Mouse (Mus musculus) MEL (cell line): ENCODE data around the gene Efcab5. TPM values are rescaled to one million over a fixed set of nuclear protein-coding genes. Genes with fewer than 3 reads are reported as not detected.

Experiments
- DNase-seq: peaks from one replicate; pipeline ENCODE4 v3.0.0; 2011; ENCODE audit warnings: low read depth, low spot score
- H3K27ac ChIP-seq: 2 replicates; pipeline ENCODE4 v1.5.1; 2012; ENCODE audit warnings: low read depth, mild to moderate bottlenecking, control low read depth, low read length, moderate library complexity; ENCODE audit not compliant: control insufficient read depth
- H3K27me3 ChIP-seq, 2 experiments: fragments of 150-350 bp in 1 of 2; sonication (generic) in 1 of 2; 2 replicates each; pipeline ENCODE4 v1.6.1; 2012; ENCODE audit warnings: low read length in 2 of 2, mild to moderate bottlenecking in 2 of 2, improper control_type of control experiment in 1 of 2, moderate library complexity in 1 of 2; ENCODE audit not compliant: insufficient read depth in 2 of 2, control insufficient read depth in 1 of 2
- H3K36me3 ChIP-seq, 2 experiments: 2 replicates each; pipeline ENCODE4 v1.6.1; 2012 to 2014; ENCODE audit warnings: low read length in 2 of 2, improper control_type of control experiment in 1 of 2, inconsistent platforms in 1 of 2, mild to moderate bottlenecking in 1 of 2; ENCODE audit not compliant: insufficient read depth in 2 of 2, control insufficient read depth in 1 of 2
- H3K4me1 ChIP-seq, 2 experiments: fragments of 150-350 bp in 1 of 2; sonication (generic) in 1 of 2; 2 replicates each; pipeline ENCODE4 v1.6.1; 2012; ENCODE audit warnings: low read length in 2 of 2, improper control_type of control experiment in 1 of 2, mild to moderate bottlenecking in 1 of 2; ENCODE audit not compliant: insufficient read depth in 2 of 2, control insufficient read depth in 1 of 2
- H3K4me3 ChIP-seq, 2 experiments: fragments of 150-350 bp in 1 of 2; sonication (generic) in 1 of 2; 2 replicates each; pipeline ENCODE4 v1.5.1; 2012; ENCODE audit warnings: low read depth in 2 of 2, low read length in 2 of 2, mild to moderate bottlenecking in 2 of 2, moderate library complexity in 2 of 2, control low read depth in 1 of 2, improper control_type of control experiment in 1 of 2; ENCODE audit not compliant: control insufficient read depth in 1 of 2, insufficient read depth in 1 of 2
- H3K79me2 ChIP-seq: 2 replicates; pipeline ENCODE4 v1.6.1; 2012; ENCODE audit warnings: mild to moderate bottlenecking, low read length, moderate library complexity; ENCODE audit not compliant: control insufficient read depth, poor library complexity, insufficient read depth
- H3K9ac ChIP-seq: 2 replicates; pipeline ENCODE4 v1.6.1; 2012; ENCODE audit warnings: low read depth, mild to moderate bottlenecking, control low read depth, low read length, moderate library complexity; ENCODE audit not compliant: control insufficient read depth, poor library complexity, severe bottlenecking
- H3K9me3 ChIP-seq: fragments of 150-350 bp; sonication (generic); replicated peaks from 2 replicates; pipeline ENCODE4 v1.6.1; 2012; ENCODE audit warnings: mild to moderate bottlenecking, low read length, improper control_type of control experiment, moderate library complexity; ENCODE audit not compliant: insufficient read depth
- CHD2 ChIP-seq: IDR thresholded peaks from 2 replicates; pipeline ENCODE4 v1.6.1; 2011; ENCODE audit warnings: low read length, improper control_type of control experiment
- CTCF ChIP-seq, 3 experiments: IDR thresholded peaks in 2 of 3; conservative IDR thresholded peaks in 1 of 3; 2 replicates each; pipeline ENCODE4 v1.5.1; 2011 to 2012; ENCODE audit warnings: low read length in 3 of 3, low read depth in 2 of 3, mild to moderate bottlenecking in 2 of 3, improper control_type of control experiment in 1 of 3, inconsistent platforms in 1 of 3, mixed read lengths in 1 of 3, moderate library complexity in 1 of 3; ENCODE audit not compliant: control insufficient read depth in 1 of 3, insufficient read depth in 1 of 3, poor library complexity in 1 of 3, severe bottlenecking in 1 of 3
- ELF1 ChIP-seq: IDR thresholded peaks from 2 replicates; pipeline ENCODE4 v1.6.1; 2014; ENCODE audit warnings: low read depth, mild to moderate bottlenecking, inconsistent platforms, low read length, improper control_type of control experiment, moderate library complexity
- EP300 ChIP-seq, 2 experiments: IDR thresholded peaks; 2 replicates each; pipeline ENCODE4 v1.6.1; 2011; ENCODE audit warnings: improper control_type of control experiment in 2 of 2, low read length in 2 of 2, low read depth in 1 of 2, mild to moderate bottlenecking in 1 of 2
- ETS1 ChIP-seq: IDR thresholded peaks from 2 replicates; pipeline ENCODE4 v1.6.1; 2012; ENCODE audit warnings: low read depth, mild to moderate bottlenecking, inconsistent platforms, low read length, improper control_type of control experiment, moderate library complexity
- GATA1 ChIP-seq: IDR thresholded peaks from 2 replicates; pipeline ENCODE4 v1.6.1; 2011; ENCODE audit warnings: low read depth, low read length, improper control_type of control experiment
- HCFC1 ChIP-seq: IDR thresholded peaks from 2 replicates; pipeline ENCODE4 v1.6.1; 2012; ENCODE audit warnings: low read depth, mild to moderate bottlenecking, inconsistent platforms, low read length, improper control_type of control experiment, moderate library complexity
- MAFK ChIP-seq: IDR thresholded peaks from 2 replicates; pipeline ENCODE4 v1.6.1; 2011; ENCODE audit warnings: low read depth, mild to moderate bottlenecking, low read length, improper control_type of control experiment, borderline replicate concordance
- MAX ChIP-seq: IDR thresholded peaks from 2 replicates; pipeline ENCODE4 v1.6.1; 2011; ENCODE audit warnings: low read length, improper control_type of control experiment
- MAZ ChIP-seq: IDR thresholded peaks from 2 replicates; pipeline ENCODE4 v1.6.1; 2012; ENCODE audit warnings: low read depth, mild to moderate bottlenecking, inconsistent platforms, low read length, improper control_type of control experiment
- MXI1 ChIP-seq: IDR thresholded peaks from 2 replicates; pipeline ENCODE4 v1.6.1; 2011; ENCODE audit warnings: mild to moderate bottlenecking, low read depth, low read length, improper control_type of control experiment
- MYC ChIP-seq: IDR thresholded peaks from 2 replicates; pipeline ENCODE4 v1.6.1; 2011; ENCODE audit warnings: low read depth, mild to moderate bottlenecking, low read length, improper control_type of control experiment, moderate library complexity
- NRF1 ChIP-seq: IDR thresholded peaks from 2 replicates; pipeline ENCODE4 v1.6.1; 2014; ENCODE audit warnings: low read depth, mild to moderate bottlenecking, inconsistent platforms, low read length, improper control_type of control experiment, moderate library complexity; ENCODE audit not compliant: poor library complexity, insufficient read depth, severe bottlenecking
- POLR2A ChIP-seq, 2 experiments: IDR thresholded peaks; 2 replicates each; pipeline ENCODE4 v1.6.1; 2011 to 2012; ENCODE audit warnings: low read length in 2 of 2, mild to moderate bottlenecking in 2 of 2, control low read depth in 1 of 2, improper control_type of control experiment in 1 of 2, low read depth in 1 of 2, moderate library complexity in 1 of 2; ENCODE audit not compliant: control insufficient read depth in 1 of 2, insufficient read depth in 1 of 2, poor library complexity in 1 of 2
- POLR2AphosphoS2 ChIP-seq: IDR thresholded peaks from 2 replicates; pipeline ENCODE4 v1.6.1; 2011; ENCODE audit warnings: low read length, improper control_type of control experiment
- POLR2AphosphoS5 ChIP-seq: IDR thresholded peaks from 2 replicates; pipeline ENCODE4 v1.6.1; 2012; ENCODE audit warnings: low read depth, borderline replicate concordance, mild to moderate bottlenecking, inconsistent platforms, low read length, moderate library complexity, mixed read lengths
- RAD21 ChIP-seq: IDR thresholded peaks from 2 replicates; pipeline ENCODE4 v1.6.1; 2011; ENCODE audit warnings: mild to moderate bottlenecking, low read depth, low read length, improper control_type of control experiment
- RCOR1 ChIP-seq: IDR thresholded peaks from 2 replicates; pipeline ENCODE4 v1.6.1; 2012; ENCODE audit warnings: low read depth, mild to moderate bottlenecking, inconsistent platforms, low read length, improper control_type of control experiment
- SIN3A ChIP-seq: IDR thresholded peaks from 2 replicates; pipeline ENCODE4 v1.6.1; 2012; ENCODE audit warnings: low read length, improper control_type of control experiment, inconsistent platforms
- TAL1 ChIP-seq: IDR thresholded peaks from 2 replicates; pipeline ENCODE4 v1.6.1; 2012; ENCODE audit warnings: mild to moderate bottlenecking, inconsistent platforms, low read length, moderate library complexity, mixed read lengths
- TBP ChIP-seq: IDR thresholded peaks from 2 replicates; pipeline ENCODE4 v1.8.0; 2011; ENCODE audit warnings: low read depth, low read length, improper control_type of control experiment
- TCF12 ChIP-seq: IDR thresholded peaks from 2 replicates; pipeline ENCODE4 v1.6.1; 2014; ENCODE audit warnings: low read depth, mild to moderate bottlenecking, inconsistent platforms, low read length, improper control_type of control experiment, moderate library complexity
- USF1 ChIP-seq: IDR thresholded peaks from 2 replicates; pipeline ENCODE4 v1.6.1; 2014; ENCODE audit warnings: low read depth, mild to moderate bottlenecking, inconsistent platforms, low read length, improper control_type of control experiment, moderate library complexity
- USF2 ChIP-seq, 2 experiments: IDR thresholded peaks; 2 replicates each; pipeline ENCODE4 v1.6.1; 2011 to 2012; ENCODE audit warnings: improper control_type of control experiment in 2 of 2, low read length in 2 of 2, borderline replicate concordance in 1 of 2, inconsistent platforms in 1 of 2, low read depth in 1 of 2, mild to moderate bottlenecking in 1 of 2; ENCODE audit not compliant: insufficient read depth in 1 of 2
- ZMIZ1 ChIP-seq: IDR thresholded peaks from 2 replicates; pipeline ENCODE4 v1.6.1; 2012; ENCODE audit warnings: low read depth, mild to moderate bottlenecking, inconsistent platforms, low read length, improper control_type of control experiment, moderate library complexity
- ZNF384 ChIP-seq: IDR thresholded peaks from 2 replicates; pipeline ENCODE4 v1.6.1; 2012; ENCODE audit warnings: low read depth, mild to moderate bottlenecking, inconsistent platforms, low read length, improper control_type of control experiment
- polyA plus RNA-seq, 2 experiments: library from polyadenylated mRNA; stranded (reverse) in 1 of 2; unstranded in 1 of 2; fragments of >175 nt in 1 of 2; fragments of >200 nt in 1 of 2; gene quantifications; 2 replicates each; pipeline versions ENCODE4 v1.2.1 to v1.2.4; 2012; ENCODE audit warnings: low replicate concordance in 2 of 2, low read depth in 1 of 2; ENCODE audit not compliant: insufficient read length in 2 of 2, insufficient read depth in 1 of 2, missing spikeins in 1 of 2
- total RNA-seq: library from RNA; depleted of rRNA; stranded (reverse); fragments of 300-350 nt; gene quantifications from 2 replicates; pipeline ENCODE4 v1.2.3, GENCODE M21; 2012

Gene Efcab5
- total and polyA plus RNA-seq, 3 experiments = 0.27 to 0.29 TPM; not detected in 1

DNA sequence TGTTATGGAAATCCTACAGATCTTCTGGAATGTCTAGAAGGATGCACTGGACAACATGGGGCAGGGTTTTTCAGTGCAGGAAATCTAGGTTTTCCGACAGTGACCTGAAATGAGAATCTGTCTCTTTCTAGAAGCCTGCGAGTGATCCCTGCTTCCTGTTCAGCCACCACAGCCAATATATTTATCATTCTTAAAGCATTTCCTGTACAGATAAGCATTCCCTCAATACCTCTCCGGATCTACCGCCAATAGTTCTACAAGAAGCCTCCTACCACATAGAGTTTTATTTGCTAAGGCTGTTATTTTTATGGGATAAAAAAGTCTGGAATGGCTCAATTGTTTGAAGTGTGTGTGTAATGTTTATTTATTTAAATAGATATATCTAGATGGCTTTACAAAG lies 43.3 kb downstream of the Efcab5 start:
- H3K4me3 ChIP-seq = peak overlapping the region in 1 of 2 experiments; percentile 9; a peak in 1 of 4 replicates

DNA sequence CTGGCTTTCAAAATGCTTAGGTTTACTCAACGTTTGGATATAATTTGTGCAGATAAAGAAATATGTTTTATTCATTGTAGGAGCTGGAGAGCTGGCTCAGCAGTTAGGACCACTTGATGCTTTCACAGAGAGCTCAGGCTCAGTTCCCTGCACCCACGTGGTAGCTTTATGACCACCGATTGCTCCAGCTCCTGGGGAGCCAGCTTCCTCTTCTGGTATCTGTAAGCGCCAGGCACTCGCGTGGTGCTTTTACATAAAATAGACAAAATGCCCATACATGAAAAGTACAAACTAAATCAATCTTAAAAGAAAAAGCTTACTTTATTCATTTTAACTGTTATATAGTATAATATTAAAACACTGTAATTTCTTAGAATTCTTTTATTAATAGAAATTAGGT lies 46.8 kb downstream of the Efcab5 start:
- no peaks in the 10 kb centered on the region for H3K79me2 ChIP-seq
- peaks cover 26 to 39% of the 10 kb centered on the region in 2 experiments for H3K4me1 ChIP-seq
- no peak overlapping the region for H3K4me3 ChIP-seq
- peak; percentile 56 for TF ChIP-seq TBP
- TF ChIP-seq USF2 (IDR thresholded peaks at IDR 0.05; ENCODE audit: borderline replicate concordance in 1 of 2, insufficient read depth in 1 of 2, low read depth in 1 of 2, low read length in 2 of 2) = peak in 1 of 2 experiments; percentile 29; a peak in 1 of 4 replicates
- TF ChIP-seq EP300 (IDR thresholded peaks at IDR 0.05; ENCODE audit: low read depth in 1 of 2, low read length in 2 of 2) = peak; percentile 89 to 91
- no peak for TF ChIP-seq POLR2AphosphoS5
- peak; percentile 80 for TF ChIP-seq GATA1
- TF ChIP-seq ZNF384 = no peak
- peak; percentile 34; the same call in 1 of the 2 replicates for TF ChIP-seq ELF1
- peak; percentile 81 for TF ChIP-seq SIN3A
- TF ChIP-seq TCF12 = peak; percentile 89
- peak; percentile 91 for TF ChIP-seq USF1
- TF ChIP-seq MAFK = peak; percentile 83; the same call in 1 of the 2 replicates
- TF ChIP-seq MYC = peak; percentile 99
- peak; percentile 97 for TF ChIP-seq MXI1
- 0 out of 4 replicates have a peak, but pooled peaks of 1 of the 2 experiments have one; percentile 33 for TF ChIP-seq POLR2A (IDR thresholded peaks at IDR 0.05; ENCODE audit: control insufficient read depth in 1 of 2, insufficient read depth in 1 of 2, low read depth in 1 of 2, low read length in 2 of 2, poor library complexity in 1 of 2)
- peak; percentile 65 for TF ChIP-seq RCOR1
- no peak for TF ChIP-seq CTCF (IDR thresholded peaks at IDR 0.05 in 2 of 3, conservative IDR thresholded peaks at IDR 0.05 in 1 of 3; ENCODE audit: control insufficient read depth in 1 of 3, insufficient read depth in 1 of 3, low read depth in 2 of 3, low read length in 3 of 3, poor library complexity in 1 of 3, severe bottlenecking in 1 of 3)
- peak; percentile 69 for TF ChIP-seq ETS1
- peak; percentile 96 for TF ChIP-seq MAX
- no peak for TF ChIP-seq NRF1
- TF ChIP-seq ZMIZ1 = no peak
- TF ChIP-seq CHD2 = no peak
- TF ChIP-seq TAL1 = peak; percentile 87
- TF ChIP-seq HCFC1 = no peak
- no peaks in the 10 kb centered on the region for H3K27me3 ChIP-seq
- DNase-seq = peak; percentile 97
- peak overlapping the region; percentile 80 for H3K27ac ChIP-seq
- H3K9me3 ChIP-seq = no peaks in the 10 kb centered on the region
- H3K36me3 ChIP-seq = peaks cover 0 to 48% of the 10 kb centered on the region in 2 experiments; a peak in 2 of 4 replicates
- H3K9ac ChIP-seq = peak overlapping the region; percentile 46

More for the DNA sequence above, 43.3 kb downstream of the Efcab5 start:
- TF ChIP-seq CTCF (IDR thresholded peaks at IDR 0.05 in 2 of 3, conservative IDR thresholded peaks at IDR 0.05 in 1 of 3; ENCODE audit: control insufficient read depth in 1 of 3, insufficient read depth in 1 of 3, low read depth in 2 of 3, low read length in 3 of 3, poor library complexity in 1 of 3, severe bottlenecking in 1 of 3) = no peak
- no peak for TF ChIP-seq MAZ
- no peak for TF ChIP-seq RAD21
- TF ChIP-seq POLR2AphosphoS2 = no peak
- TF ChIP-seq RCOR1 = peak; percentile 83; the same call in 1 of the 2 replicates
- TF ChIP-seq GATA1 = peak; percentile 88
- TF ChIP-seq MXI1 = no peak
- TF ChIP-seq TCF12 = peak; percentile 41; the same call in 1 of the 2 replicates
- TF ChIP-seq ETS1 = 0 out of 2 replicates have a peak, but pooled peaks have one; percentile 22
- no peak for TF ChIP-seq CHD2
- TF ChIP-seq HCFC1 = no peak
- TF ChIP-seq SIN3A = 0 out of 2 replicates have a peak, but pooled peaks have one; percentile 24
- TF ChIP-seq EP300 (IDR thresholded peaks at IDR 0.05; ENCODE audit: low read depth in 1 of 2, low read length in 2 of 2) = peak; percentile 64 to 76
- TF ChIP-seq MAFK = no peak
- peak; percentile 52 for DNase-seq
- no peaks in the 10 kb centered on the region for H3K27me3 ChIP-seq
- H3K9me3 ChIP-seq = no peaks in the 10 kb centered on the region
- H3K36me3 ChIP-seq = peaks cover 0 to 49% of the 10 kb centered on the region in 2 experiments; a peak in 2 of 4 replicates
- no peak overlapping the region for H3K27ac ChIP-seq
- no peaks in the 10 kb centered on the region for H3K79me2 ChIP-seq
- peaks cover 27 to 40% of the 10 kb centered on the region in 2 experiments for H3K4me1 ChIP-seq
- no peak overlapping the region for H3K9ac ChIP-seq
